Mouse (Mus musculus) myocyte (in vitro differentiated cells): ENCODE data around the gene Crnkl1. TPM values are rescaled to one million over a fixed set of nuclear protein-coding genes. Genes with fewer than 3 reads are reported as not detected.

Source experiments
- H3K27me3 ChIP-seq: one replicate; pipeline ENCODE4 v1.6.1; 2011; ENCODE audit not compliant: control insufficient read depth, insufficient read depth, insufficient read length
- H3K36me3 ChIP-seq: one replicate; pipeline ENCODE4 v1.6.1; 2011; ENCODE audit not compliant: control insufficient read depth, insufficient read depth
- H3K4me2 ChIP-seq: one replicate; pipeline ENCODE4 v1.6.1; 2011; ENCODE audit warnings: low read depth, control low read depth
- H3K4me3 ChIP-seq: one replicate; pipeline ENCODE4 v1.5.1; 2011; ENCODE audit warnings: mild to moderate bottlenecking, control low read depth, moderate library complexity
- H3K79me2 ChIP-seq: one replicate; pipeline ENCODE4 v1.6.1; 2011; ENCODE audit not compliant: control insufficient read depth, insufficient read depth
- H3ac ChIP-seq: one replicate; pipeline ENCODE4 v1.6.1; 2011; ENCODE audit not compliant: control insufficient read depth, insufficient read length
- CEBPB ChIP-seq: IDR thresholded peaks from 2 replicates; pipeline ENCODE4 v1.6.1; 2011; ENCODE audit warnings: mild to moderate bottlenecking, moderate library complexity; ENCODE audit not compliant: poor library complexity, insufficient read depth, severe bottlenecking
- E2F4 ChIP-seq: IDR thresholded peaks from one replicate; pipeline ENCODE4 v1.6.1; 2011; ENCODE audit warnings: mild to moderate bottlenecking, control low read depth, moderate library complexity; ENCODE audit not compliant: insufficient read depth
- MAX ChIP-seq: IDR thresholded peaks from one replicate; pipeline ENCODE4 v1.6.1; 2011; ENCODE audit warnings: low read depth, mild to moderate bottlenecking, control low read depth
- MYOD1 ChIP-seq, 3 experiments: IDR thresholded peaks; one replicate each; pipeline ENCODE4 v1.6.1; 2011; ENCODE audit warnings: control low read depth in 2 of 3, low read depth in 2 of 3, mild to moderate bottlenecking in 2 of 3, moderate library complexity in 1 of 3; ENCODE audit not compliant: insufficient read length in 2 of 3, control insufficient read depth in 1 of 3
- MYOG ChIP-seq, 3 experiments: IDR thresholded peaks; one replicate each; pipeline ENCODE4 v1.6.1; 2011; ENCODE audit warnings: control low read depth in 2 of 3, low read depth in 2 of 3, mild to moderate bottlenecking in 2 of 3; ENCODE audit not compliant: insufficient read length in 2 of 3, control insufficient read depth in 1 of 3, insufficient read depth in 1 of 3
- POLR2A ChIP-seq: IDR thresholded peaks from one replicate; pipeline ENCODE4 v1.6.1; 2011; ENCODE audit warnings: low read depth, mild to moderate bottlenecking, control low read depth, moderate library complexity; ENCODE audit not compliant: insufficient read length
- POLR2AphosphoS2 ChIP-seq: IDR thresholded peaks from one replicate; pipeline ENCODE4 v1.6.1; 2011; ENCODE audit warnings: low read depth, control low read depth; ENCODE audit not compliant: insufficient read length
- REST ChIP-seq: IDR thresholded peaks from one replicate; pipeline ENCODE4 v1.6.1; 2011; ENCODE audit warnings: mild to moderate bottlenecking, control low read depth, moderate library complexity; ENCODE audit not compliant: insufficient read depth, insufficient read length
- SRF ChIP-seq: IDR thresholded peaks from one replicate; pipeline ENCODE4 v1.6.1; 2011; ENCODE audit warnings: low read depth; ENCODE audit not compliant: control insufficient read depth, insufficient read length
- TCF12 ChIP-seq: IDR thresholded peaks from one replicate; pipeline ENCODE4 v1.6.1; 2011; ENCODE audit warnings: mild to moderate bottlenecking, control low read depth; ENCODE audit not compliant: poor library complexity, insufficient read depth, severe bottlenecking
- TCF3 ChIP-seq: IDR thresholded peaks from one replicate; pipeline ENCODE4 v1.6.1; 2011; ENCODE audit warnings: low read depth, control low read depth; ENCODE audit not compliant: insufficient read length
- USF1 ChIP-seq: IDR thresholded peaks from one replicate; pipeline ENCODE4 v1.6.1; 2011; ENCODE audit warnings: low read depth, mild to moderate bottlenecking, control low read depth, moderate library complexity
- polyA plus RNA-seq: library from polyadenylated mRNA; unstranded; fragments of >200 nt; fragmentation: generic; extraction: Trizol; gene quantifications from one replicate; pipeline ENCODE4 v1.2.1, GENCODE M21; 2012; ENCODE audit warnings: missing spikeins

Gene Crnkl1
- polyA plus RNA-seq, 1 experiment: 10.9 TPM

DNA sequence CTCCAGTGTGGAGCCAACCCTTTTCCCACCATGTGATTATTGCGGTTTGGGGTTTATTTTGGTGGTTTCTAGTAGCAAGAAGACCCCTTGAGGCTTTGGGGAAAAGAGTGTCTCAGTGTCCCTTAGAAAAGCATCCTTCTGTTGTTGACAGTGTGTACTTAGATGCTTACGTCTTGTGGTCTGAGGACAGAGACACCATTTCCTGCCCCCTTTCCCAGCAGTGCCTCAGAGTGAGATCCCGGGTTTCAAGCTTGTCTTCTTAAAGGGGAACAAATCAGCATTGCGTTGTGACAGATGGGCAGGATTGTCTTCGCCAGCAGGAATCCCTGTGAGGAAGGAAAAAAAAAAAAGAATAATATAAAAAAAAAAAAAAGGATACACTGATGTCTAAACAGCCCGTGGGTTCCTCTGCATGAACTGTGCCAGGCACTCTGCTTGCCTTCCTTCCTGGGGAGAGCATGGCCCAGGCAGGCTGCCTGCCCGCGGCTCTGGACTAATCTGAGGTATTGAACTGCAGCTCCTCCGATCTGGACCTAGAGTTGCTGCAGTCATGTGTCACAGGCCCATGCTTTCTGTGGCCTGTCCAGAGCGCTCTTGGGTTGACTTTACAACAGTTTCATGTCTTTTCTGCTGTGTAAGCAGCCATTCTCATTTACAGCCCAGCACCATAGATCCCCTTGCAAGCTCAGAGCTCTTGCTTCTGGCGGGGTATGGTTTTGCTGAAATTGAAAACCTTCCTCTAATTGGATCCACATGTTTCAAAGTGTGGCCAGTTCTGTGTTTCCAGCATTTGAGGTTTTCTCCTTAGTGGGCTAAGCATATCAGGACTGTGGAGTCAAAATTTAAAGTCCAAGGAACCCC, 53.7 kb downstream of the Crnkl1 start:
- Histone ChIP-seq H3K79me2 (peaks cover 4% of the 10 kb centered on the region), H3K27me3 (no peaks in the 10 kb centered on the region), H3ac (no peak overlapping the region), H3K36me3 (peaks cover 13% of the 10 kb centered on the region), H3K4me2 (peak overlapping the region; percentile 42), H3K4me3 (no peak overlapping the region)
- TF ChIP-seq TCF12 (no peak), POLR2AphosphoS2 (no peak), MYOD1 (IDR thresholded peaks at IDR 0.05; ENCODE audit: control insufficient read depth in 1 of 3, insufficient read length in 2 of 3, low read depth in 2 of 3) (no peak), POLR2A (no peak), MAX (no peak), CEBPB (no peak), SRF (no peak), TCF3 (no peak), MYOG (IDR thresholded peaks at IDR 0.05; ENCODE audit: control insufficient read depth in 1 of 3, insufficient read depth in 1 of 3, insufficient read length in 2 of 3, low read depth in 2 of 3) (no peak), REST (no peak), E2F4 (no peak), USF1 (no peak)

DNA sequence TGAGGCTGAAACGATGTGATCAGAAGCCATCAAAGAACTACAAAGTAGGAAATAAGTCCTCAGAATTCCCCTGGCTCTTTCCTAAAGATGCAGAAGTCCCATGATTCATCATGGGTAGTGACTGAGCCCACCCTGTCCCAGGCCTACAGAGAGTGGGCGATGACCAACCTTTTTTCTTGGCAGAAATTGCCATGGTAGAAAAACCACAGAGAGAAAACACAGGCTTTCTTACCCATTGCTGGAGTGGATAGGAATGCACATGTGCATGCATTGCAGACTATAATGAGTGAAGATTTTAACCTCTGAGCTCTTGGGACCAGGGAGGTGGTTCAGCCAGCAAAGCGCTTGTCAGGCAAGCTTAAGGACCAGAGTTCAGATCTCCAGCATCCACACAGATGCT, 57.6 kb downstream of the Crnkl1 start:
- Histone ChIP-seq H3K79me2 (peaks cover 21% of the 10 kb centered on the region), H3K4me2 (no peak overlapping the region), H3ac (no peak overlapping the region), H3K36me3 (peaks cover 5% of the 10 kb centered on the region), H3K4me3 (no peak overlapping the region), H3K27me3 (no peaks in the 10 kb centered on the region)
- TF ChIP-seq TCF3 (no peak), POLR2A (no peak), MYOD1 (IDR thresholded peaks at IDR 0.05; ENCODE audit: control insufficient read depth in 1 of 3, insufficient read length in 2 of 3, low read depth in 2 of 3) (no peak), POLR2AphosphoS2 (no peak), TCF12 (no peak), SRF (no peak), REST (no peak), CEBPB (no peak), MAX (no peak), MYOG (IDR thresholded peaks at IDR 0.05; ENCODE audit: control insufficient read depth in 1 of 3, insufficient read depth in 1 of 3, insufficient read length in 2 of 3, low read depth in 2 of 3) (no peak), E2F4 (no peak), USF1 (no peak)

DNA sequence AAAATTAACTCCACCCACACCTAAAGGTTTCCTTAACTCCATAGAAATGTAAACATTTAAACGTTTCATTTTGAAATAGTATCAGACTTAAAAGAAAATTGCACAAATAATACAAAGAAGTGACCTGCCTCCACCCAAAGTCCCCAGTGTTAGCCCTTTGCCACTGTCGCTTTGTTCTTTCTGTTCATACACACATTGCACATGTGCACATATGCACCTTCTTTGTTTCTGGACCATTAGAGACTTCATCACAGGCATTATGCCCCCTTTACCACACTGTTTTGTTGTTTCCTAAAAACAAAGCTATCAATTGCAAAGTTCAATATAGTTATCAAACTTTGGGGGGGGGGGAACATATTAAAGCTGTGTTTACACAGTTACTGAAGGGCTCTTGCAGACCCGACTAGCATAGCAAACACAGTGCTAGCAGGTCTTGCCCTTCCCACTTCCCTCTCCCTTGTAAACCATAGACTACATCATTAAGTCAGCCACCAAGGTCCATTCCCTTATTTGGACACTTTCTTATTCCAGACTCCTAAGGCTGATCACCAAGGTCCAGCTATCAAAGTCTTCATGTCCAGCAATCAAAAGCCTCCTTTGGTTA, 59.8 kb downstream of the Crnkl1 start:
- Histone ChIP-seq H3K27me3 (no peaks in the 10 kb centered on the region), H3K79me2 (peaks cover 21% of the 10 kb centered on the region), H3ac (no peak overlapping the region), H3K4me2 (no peak overlapping the region), H3K36me3 (peaks cover 5% of the 10 kb centered on the region), H3K4me3 (no peak overlapping the region)
- TF ChIP-seq SRF: no peak
- no peak for TF ChIP-seq CEBPB
- no peak for TF ChIP-seq POLR2A

DNA sequence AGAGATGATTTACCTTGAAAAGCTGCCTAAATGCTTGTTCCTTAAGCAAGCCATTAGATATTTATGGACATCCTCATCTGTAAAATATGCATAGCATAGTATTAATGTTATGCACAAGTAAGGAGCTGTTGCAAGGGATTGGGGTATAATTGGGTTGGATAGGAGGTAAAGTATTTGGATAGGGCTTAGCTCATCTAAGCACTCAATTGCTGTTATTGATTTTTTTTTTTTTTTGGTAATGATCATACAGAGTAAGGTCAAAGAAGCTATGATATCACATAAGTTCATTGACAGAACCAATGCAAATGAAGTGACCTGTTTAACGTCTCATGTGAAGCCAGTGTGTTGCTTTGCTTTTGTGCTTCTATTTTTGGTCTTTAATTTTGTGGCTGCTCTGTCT, 60.9 kb downstream of the Crnkl1 start:
- Histone ChIP-seq H3K27me3 (no peaks in the 10 kb centered on the region), H3K4me3 (no peak overlapping the region), H3ac (no peak overlapping the region), H3K79me2 (peaks cover 18% of the 10 kb centered on the region), H3K4me2 (no peak overlapping the region), H3K36me3 (peaks cover 5% of the 10 kb centered on the region)
- TF ChIP-seq MYOG (IDR thresholded peaks at IDR 0.05; ENCODE audit: control insufficient read depth in 1 of 3, insufficient read depth in 1 of 3, insufficient read length in 2 of 3, low read depth in 2 of 3) (no peak), REST (no peak), POLR2A (no peak), TCF12 (no peak), E2F4 (no peak), TCF3 (no peak), POLR2AphosphoS2 (no peak), MYOD1 (IDR thresholded peaks at IDR 0.05; ENCODE audit: control insufficient read depth in 1 of 3, insufficient read length in 2 of 3, low read depth in 2 of 3) (no peak), MAX (no peak), CEBPB (no peak), SRF (no peak), USF1 (no peak)
